Mouse (Mus musculus): Measurements from ENCODE around the gene Cnih3.

Gene Cnih3

GRCm38 (mm10) chr1:181352367-181353199, at the start of gene Cnih3:
TSS of gene Cnih3 (plus strand) at chr1:181352628.
- DNase-seq (ENCODE audit: low spot score) = peak; percentile 24

GRCm38 (mm10) chr1:181307981-181308380, 44.4 kb upstream of the Cnih3 start:
- no peak for DNase-seq (ENCODE audit: low spot score)

- DNase-seq (ENCODE audit: low spot score) = no peak
Observed at GRCm38 (mm10) chr1:181310712-181311111, 41.7 kb upstream of the Cnih3 start.

- no peak for DNase-seq (ENCODE audit: low spot score)
Observed at GRCm38 (mm10) chr1:181312115-181313045, 40.0 kb upstream of the Cnih3 start.

- DNase-seq (ENCODE audit: low spot score) = no peak
Observed at GRCm38 (mm10) chr1:181313046-181313415, 39.4 kb upstream of the Cnih3 start.

GRCm38 (mm10) chr1:181314301-181314700, 38.1 kb upstream of the Cnih3 start:
- DNase-seq (ENCODE audit: low spot score) = no peak

GRCm38 (mm10) chr1:181315350-181315749, 37.1 kb upstream of the Cnih3 start:
- DNase-seq (ENCODE audit: low spot score) = no peak

GRCm38 (mm10) chr1:181316571-181316970, 35.9 kb upstream of the Cnih3 start:
- no peak for DNase-seq (ENCODE audit: low spot score)

- DNase-seq (ENCODE audit: low spot score) = no peak
Observed at GRCm38 (mm10) chr1:181319466-181319865, 33.0 kb upstream of the Cnih3 start.

- DNase-seq (ENCODE audit: low spot score) = no peak
Observed at GRCm38 (mm10) chr1:181321149-181321548, 31.3 kb upstream of the Cnih3 start.

GRCm38 (mm10) chr1:181323134-181323533, 29.3 kb upstream of the Cnih3 start:
- DNase-seq (ENCODE audit: low spot score) = no peak

GRCm38 (mm10) chr1:181327137-181327536, 25.3 kb upstream of the Cnih3 start:
- no peak for DNase-seq (ENCODE audit: low spot score)

GRCm38 (mm10) chr1:181327636-181328420, 24.6 kb upstream of the Cnih3 start:
- no peak for DNase-seq (ENCODE audit: low spot score)

- no peak for DNase-seq (ENCODE audit: low spot score)
Observed at GRCm38 (mm10) chr1:181329110-181329509, 23.3 kb upstream of the Cnih3 start.

- no peak for DNase-seq (ENCODE audit: low spot score)
Observed at GRCm38 (mm10) chr1:181332597-181332996, 19.8 kb upstream of the Cnih3 start.

GRCm38 (mm10) chr1:181334329-181335018, 18.0 kb upstream of the Cnih3 start:
- DNase-seq (ENCODE audit: low spot score) = no peak

- no peak for DNase-seq (ENCODE audit: low spot score)
Observed at GRCm38 (mm10) chr1:181335019-181335365, 17.4 kb upstream of the Cnih3 start.

GRCm38 (mm10) chr1:181335388-181335787, 17.0 kb upstream of the Cnih3 start:
- DNase-seq (ENCODE audit: low spot score) = no peak

GRCm38 (mm10) chr1:181336857-181337256, 15.6 kb upstream of the Cnih3 start:
- no peak for DNase-seq (ENCODE audit: low spot score)

- DNase-seq (ENCODE audit: low spot score) = no peak
Observed at GRCm38 (mm10) chr1:181339106-181339505, 13.3 kb upstream of the Cnih3 start.

GRCm38 (mm10) chr1:181345547-181345946, 6.9 kb upstream of the Cnih3 start:
- DNase-seq (ENCODE audit: low spot score) = peak; percentile 17

GRCm38 (mm10) chr1:181352043-181352366, 423 bp upstream of the Cnih3 start:
- no peak for DNase-seq (ENCODE audit: low spot score)
